Mouse (Mus musculus) midbrain, embryonic 14.5 days (tissue): ENCODE results near the gene Zfp462. TPM values are rescaled to one million over a fixed set of nuclear protein-coding genes. Genes with fewer than 3 reads are reported as not detected.
A peak's percentile ranks its signal among the peaks of the same experiment; 100 is the strongest.

Source experiments
- ATAC-seq: fragments of 200-750 bp; cut with Nextera tagmentation; 2 replicates; pipeline ENCODE4 v1.8.0; 2017; ENCODE audit warnings: moderate number of reproducible peaks, moderate library complexity; ENCODE audit not compliant: low FRiP score, low TSS enrichment
- DNase-seq: peaks from one replicate; pipeline ENCODE4 v3.0.0-alpha.2; 2015
- H3K27ac ChIP-seq: fragments of 300-500 bp; sonication (generic); replicated peaks from 2 replicates; pipeline ENCODE4 v1.5.1; 2014; ENCODE audit warnings: mild to moderate bottlenecking, low read depth, low read length, moderate library complexity
- H3K27me3 ChIP-seq: fragments of 300-500 bp; sonication (generic); 2 replicates; pipeline ENCODE4 v1.6.1; 2014; ENCODE audit warnings: low read length, control low read depth, mixed read lengths; ENCODE audit not compliant: control insufficient read depth, insufficient read depth
- H3K36me3 ChIP-seq: fragments of 300-500 bp; sonication (generic); 2 replicates; pipeline ENCODE4 v1.6.1; 2014; ENCODE audit warnings: low read length, control low read depth; ENCODE audit not compliant: control insufficient read depth, insufficient read depth
- H3K4me1 ChIP-seq: fragments of 300-500 bp; sonication (generic); 2 replicates; pipeline ENCODE4 v1.6.1; 2014; ENCODE audit warnings: mild to moderate bottlenecking, antibody characterized with exemption, low read length, control low read depth; ENCODE audit not compliant: control insufficient read depth, insufficient read depth
- H3K4me2 ChIP-seq: fragments of 300-500 bp; sonication (generic); 2 replicates; pipeline ENCODE4 v1.6.1; 2014; ENCODE audit warnings: mild to moderate bottlenecking, low read length, moderate library complexity
- H3K4me3 ChIP-seq: fragments of 300-500 bp; sonication (generic); replicated peaks from 2 replicates; pipeline ENCODE4 v1.5.1; 2014; ENCODE audit warnings: low read depth, low read length
- H3K9ac ChIP-seq: fragments of 300-500 bp; sonication (generic); replicated peaks from 2 replicates; pipeline ENCODE4 v1.6.1; 2014; ENCODE audit warnings: mild to moderate bottlenecking, low read length, moderate library complexity
- H3K9me3 ChIP-seq: fragments of 300-500 bp; sonication (generic); 2 replicates; pipeline ENCODE4 v1.6.1; 2016; ENCODE audit warnings: low read length, control low read depth, mixed read lengths; ENCODE audit not compliant: control insufficient read depth
- WGBS: fragments of 180-500 bp; shearing (Covaris S2); extraction: QIAGEN DNeasy Blood & Tissue Kit; methylation state at CpG from one replicate; pipeline ENCODE4 v1.1.7; 2014; 5-methylcytosine and 5-hydroxymethylcytosine counted together
- polyA plus RNA-seq: library from polyadenylated mRNA; unstranded; fragments of >200 nt; fragmentation: Nextera tagmentation; extraction: Ambion mirVana; gene quantifications from 2 replicates; pipeline ENCODE4 v1.2.1, GENCODE M21; 2014

Zfp462 gene
- polyA plus RNA-seq, 1 experiment from 2014 or later, result 19.6 TPM

- DNase-seq (no peak), ATAC-seq (no peak)
- H3K36me3 ChIP-seq, result peaks cover 42% of the 10 kb centered on the region
- no peaks in the 10 kb centered on the region for H3K9me3 ChIP-seq
- no peak overlapping the region for H3K27ac ChIP-seq
- no peak overlapping the region for H3K4me3 ChIP-seq
- no peak overlapping the region for H3K9ac ChIP-seq
- no peaks in the 10 kb centered on the region for H3K27me3 ChIP-seq
- 93% methylated on average over 6 of the region's 6 CpGs for WGBS
- H3K4me2 ChIP-seq, result no peak overlapping the region
- peaks cover 18% of the 10 kb centered on the region; the same call in 1 of the 2 replicates for H3K4me1 ChIP-seq
Measured at GRCm38 (mm10) chr4:55038139-55038538, 93.3 kb downstream of the Zfp462 start.

- 41% methylated on average over 8 of the region's 8 CpGs for WGBS
Measured at GRCm38 (mm10) chr4:55040258-55040964, 95.6 kb downstream of the Zfp462 start.

GRCm38 (mm10) chr4:55041106-55041730 lies 96.4 kb downstream of the Zfp462 start:
- Histone ChIP-seq H3K4me1 (peaks cover 18% of the 10 kb centered on the region; the same call in 1 of the 2 replicates), H3K36me3 (peaks cover 29% of the 10 kb centered on the region), H3K9ac (no peak overlapping the region), H3K4me3 (no peak overlapping the region), H3K27me3 (no peaks in the 10 kb centered on the region), H3K4me2 (no peak overlapping the region), H3K9me3 (no peaks in the 10 kb centered on the region), H3K27ac (no peak overlapping the region; the same call in 1 of the 2 replicates)
- DNase-seq, result no peak
- no peak for ATAC-seq
- WGBS, result 86% methylated on average over 6 of the region's 6 CpGs

More at GRCm38 (mm10) chr4:55040258-55040964, 95.6 kb downstream of the Zfp462 start:
- Histone ChIP-seq H3K9ac (no peak overlapping the region), H3K4me1 (peaks cover 18% of the 10 kb centered on the region; the same call in 1 of the 2 replicates), H3K4me3 (no peak overlapping the region), H3K27ac (peak overlapping the region; percentile 39; the same call in 1 of the 2 replicates), H3K4me2 (no peak overlapping the region), H3K9me3 (no peaks in the 10 kb centered on the region), H3K36me3 (peaks cover 29% of the 10 kb centered on the region), H3K27me3 (no peaks in the 10 kb centered on the region)
- no peak for ATAC-seq
- no peak for DNase-seq

- Histone ChIP-seq H3K27me3 (no peaks in the 10 kb centered on the region), H3K4me2 (no peak overlapping the region), H3K36me3 (peaks cover 26% of the 10 kb centered on the region), H3K27ac (no peak overlapping the region), H3K4me3 (no peak overlapping the region), H3K9me3 (no peaks in the 10 kb centered on the region), H3K9ac (no peak overlapping the region), H3K4me1 (peaks cover 18% of the 10 kb centered on the region; the same call in 1 of the 2 replicates)
- 24% methylated on average over 4 of the region's 4 CpGs for WGBS
- DNase-seq (peak; percentile 51), ATAC-seq (no peak)
Measured at GRCm38 (mm10) chr4:55042573-55042972, 97.7 kb downstream of the Zfp462 start.

- ATAC-seq, result no peak
- Histone ChIP-seq H3K4me3 (no peak overlapping the region), H3K9ac (no peak overlapping the region), H3K27me3 (no peaks in the 10 kb centered on the region), H3K27ac (no peak overlapping the region), H3K36me3 (peaks cover 44% of the 10 kb centered on the region), H3K4me2 (no peak overlapping the region), H3K4me1 (peaks cover 4% of the 10 kb centered on the region; the same call in 1 of the 2 replicates), H3K9me3 (no peaks in the 10 kb centered on the region)
- WGBS, result 86% methylated on average over 7 of the region's 7 CpGs
- DNase-seq, result no peak
Measured at GRCm38 (mm10) chr4:55047266-55047665, 102.4 kb downstream of the Zfp462 start.

- peak overlapping the region; percentile 49; the same call in 1 of the 2 replicates for H3K27ac ChIP-seq
- no peak for ATAC-seq
- H3K27me3 ChIP-seq, result no peaks in the 10 kb centered on the region
- no peaks in the 10 kb centered on the region for H3K4me1 ChIP-seq
- DNase-seq, result peak; percentile 32
- WGBS, result 66% methylated on average over 16 of the region's 16 CpGs
- no peak overlapping the region for H3K9ac ChIP-seq
- H3K4me3 ChIP-seq, result no peak overlapping the region
- no peaks in the 10 kb centered on the region for H3K9me3 ChIP-seq
- no peak overlapping the region for H3K4me2 ChIP-seq
- peaks cover 71% of the 10 kb centered on the region for H3K36me3 ChIP-seq
Measured at GRCm38 (mm10) chr4:55049938-55050610, 105.2 kb downstream of the Zfp462 start.

GRCm38 (mm10) chr4:55051345-55051744 lies 106.5 kb downstream of the Zfp462 start:
- H3K9me3 ChIP-seq, result no peaks in the 10 kb centered on the region
- H3K4me3 ChIP-seq, result no peak overlapping the region
- 94% methylated on average over 4 of the region's 4 CpGs for WGBS
- no peaks in the 10 kb centered on the region for H3K27me3 ChIP-seq
- ATAC-seq (no peak), DNase-seq (no peak)
- H3K4me2 ChIP-seq, result no peak overlapping the region
- no peak overlapping the region for H3K27ac ChIP-seq
- no peak overlapping the region for H3K9ac ChIP-seq
- H3K4me1 ChIP-seq, result no peaks in the 10 kb centered on the region
- peaks cover 78% of the 10 kb centered on the region for H3K36me3 ChIP-seq

GRCm38 (mm10) chr4:55052686-55053085 lies 107.8 kb downstream of the Zfp462 start:
- Histone ChIP-seq H3K27ac (no peak overlapping the region), H3K9ac (no peak overlapping the region), H3K4me1 (no peaks in the 10 kb centered on the region), H3K9me3 (no peaks in the 10 kb centered on the region), H3K4me3 (no peak overlapping the region), H3K4me2 (no peak overlapping the region), H3K27me3 (no peaks in the 10 kb centered on the region), H3K36me3 (peaks cover 78% of the 10 kb centered on the region)
- 89% methylated on average over 10 of the region's 10 CpGs for WGBS
- ATAC-seq, result no peak
- DNase-seq, result no peak
